Mouse (Mus musculus) lung, postnatal 10 days (tissue): Measurements from ENCODE around the gene Eif6.

Experiments
- DNase-seq: peaks from one replicate; pipeline ENCODE4 v3.0.0; 2021

Gene Eif6

DNA sequence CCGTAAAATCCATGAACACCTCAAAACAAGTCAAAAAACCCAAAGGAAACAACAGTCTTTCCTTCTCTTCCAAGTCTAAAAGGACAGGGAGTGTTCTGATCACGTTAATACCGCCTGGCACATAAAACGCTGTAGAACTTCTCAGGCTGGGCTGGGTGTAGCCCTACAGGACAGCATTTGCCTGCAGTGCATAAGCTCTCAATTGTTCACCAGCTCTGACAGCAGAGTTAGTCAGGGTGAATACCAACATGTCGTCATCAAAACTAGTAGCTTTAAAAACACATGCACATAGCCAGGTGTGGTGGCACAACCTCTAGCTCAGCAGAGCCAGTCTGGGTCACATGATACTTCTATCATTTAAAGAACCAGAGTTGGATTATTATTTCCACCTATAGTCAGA lies 5.9 kb downstream of the Eif6 start:
- DNase-seq, result no peak

- DNase-seq, result no peak
Measured at GRCm38 (mm10) chr2:155819449-155820251, 7.1 kb downstream of the Eif6 start.

DNA sequence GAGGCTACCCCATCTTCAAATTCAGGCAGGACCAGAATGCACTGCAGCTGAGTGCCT lies 7.5 kb downstream of the Eif6 start, which contains the start of gene BC029722:
Gene BC029722 (minus strand): TSS at position 35 of the 57 bp plus-strand sequence.
- DNase-seq, result no peak

- DNase-seq, result peak; percentile 98
Measured at GRCm38 (mm10) chr2:155818596-155819391, 7.9 kb downstream of the Eif6 start.

DNA sequence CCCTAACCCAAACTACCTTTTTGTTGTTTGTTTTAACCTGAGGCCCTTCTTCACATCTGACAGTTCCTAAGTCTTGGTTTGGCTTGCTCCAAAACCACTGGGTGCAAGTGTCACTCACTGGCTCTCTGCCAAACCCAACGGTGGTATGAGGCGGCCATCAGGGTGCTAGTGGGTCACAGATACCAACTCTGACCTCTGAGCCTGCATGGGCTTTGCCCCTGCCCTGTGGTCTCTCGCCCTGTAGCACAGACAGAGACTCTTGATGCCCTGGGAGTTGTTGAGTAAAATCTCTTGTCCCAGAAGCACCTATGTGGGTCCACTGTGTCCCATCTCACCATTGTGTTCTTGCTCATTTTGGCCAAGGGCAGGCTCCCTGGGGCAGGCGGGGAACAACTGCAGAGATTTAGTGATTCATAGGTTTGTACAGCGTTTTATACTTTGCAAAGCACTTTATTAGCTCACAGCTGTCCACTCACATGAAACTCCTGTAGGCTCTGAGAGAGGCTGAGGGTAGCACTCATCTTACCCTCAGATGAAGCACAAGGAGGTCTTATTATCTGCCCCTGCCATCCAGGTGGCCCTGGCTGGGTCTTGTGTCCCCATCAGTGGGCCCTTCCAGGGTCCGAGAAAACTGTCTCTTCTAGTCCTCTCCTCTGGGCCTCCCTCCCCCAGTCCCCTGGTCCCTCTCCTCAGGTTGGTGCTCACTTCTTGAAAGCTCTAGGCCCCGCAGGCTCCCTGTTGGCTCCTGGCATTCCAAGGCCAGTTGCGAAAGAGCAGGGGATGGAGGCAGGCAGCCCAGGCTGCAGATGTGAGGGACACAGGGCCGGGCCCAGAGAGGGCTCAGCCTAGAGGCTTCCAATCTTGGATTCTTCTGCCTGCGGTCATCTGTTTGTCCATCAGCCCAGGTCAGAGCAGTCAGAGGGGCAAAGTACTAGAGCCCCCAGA lies 9.2 kb downstream of the Eif6 start:
- no peak for DNase-seq

GRCm38 (mm10) chr2:155816179-155816578 lies 10.5 kb downstream of the Eif6 start:
- DNase-seq, result no peak

DNA sequence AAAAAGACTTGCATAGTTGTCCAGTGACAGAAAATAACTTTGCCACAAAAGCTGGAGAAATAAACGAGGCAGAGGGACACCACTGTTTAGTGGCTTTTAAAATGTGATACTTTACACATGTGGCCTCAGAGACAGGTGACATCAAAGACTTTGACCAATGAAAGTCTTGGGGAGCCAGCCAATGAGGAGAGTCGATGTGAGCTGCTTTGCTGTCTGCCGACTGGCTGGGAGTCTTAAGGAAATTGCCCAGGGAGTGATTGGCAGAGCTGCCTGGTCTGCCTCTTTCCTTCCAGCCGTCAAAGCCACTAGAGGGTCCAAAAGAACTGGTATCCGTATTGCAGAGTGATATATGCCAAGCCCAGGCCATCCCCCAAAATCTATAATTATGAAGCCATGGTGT lies 11.9 kb downstream of the Eif6 start:
- no peak for DNase-seq

- no peak for DNase-seq
Measured at GRCm38 (mm10) chr2:155812637-155813036, 14.1 kb downstream of the Eif6 start.

DNA sequence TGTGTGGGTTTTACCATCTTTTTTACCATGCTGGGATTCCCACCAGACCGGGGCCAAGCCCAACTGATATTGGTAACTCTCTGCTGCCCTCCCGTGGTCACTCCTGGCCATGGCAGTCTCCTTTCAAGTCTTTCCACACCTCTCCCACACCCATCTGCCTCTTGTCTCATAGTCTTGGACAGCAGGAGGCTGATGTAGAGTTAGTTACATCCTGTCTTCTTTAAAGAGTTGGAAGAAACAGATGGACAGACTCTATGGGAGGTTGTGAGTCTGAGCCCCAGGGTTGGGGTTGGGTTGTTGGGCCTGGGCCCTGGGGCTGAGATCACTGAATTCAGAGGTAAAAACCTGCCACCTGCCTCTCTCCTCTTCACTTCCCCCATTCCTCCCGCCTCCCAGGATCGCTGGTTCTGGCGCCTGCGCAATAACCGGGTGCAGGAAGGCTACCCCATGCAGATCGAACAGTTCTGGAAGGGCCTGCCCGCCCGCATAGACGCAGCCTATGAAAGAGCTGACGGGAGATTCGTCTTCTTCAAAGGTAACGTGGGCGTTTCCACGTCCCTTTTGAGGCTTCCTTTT lies 14.8 kb downstream of the Eif6 start:
- peak; percentile 83 for DNase-seq

- DNase-seq, result no peak
Measured at GRCm38 (mm10) chr2:155809620-155810019, 17.1 kb downstream of the Eif6 start.

GRCm38 (mm10) chr2:155807408-155807807 lies 19.3 kb downstream of the Eif6 start:
- no peak for DNase-seq

DNA sequence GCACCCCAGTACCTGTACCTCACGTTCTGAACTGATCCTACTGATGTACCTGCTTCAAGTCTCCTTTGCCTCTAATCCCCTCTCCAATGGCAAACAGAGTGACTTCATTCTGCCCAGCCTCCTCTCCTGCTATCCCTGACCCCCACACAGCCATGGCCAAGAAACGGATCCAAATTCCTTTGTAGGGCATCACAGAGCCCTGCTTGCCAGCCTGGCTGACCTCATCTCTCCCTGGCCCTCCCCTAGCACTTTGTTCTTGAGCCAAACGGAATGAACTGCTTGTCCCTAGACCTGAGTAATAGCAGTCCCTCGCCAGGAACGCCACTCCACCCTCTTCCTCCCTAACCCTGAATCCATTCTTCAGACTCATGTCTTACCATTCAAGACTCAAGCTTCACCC lies 20.2 kb downstream of the Eif6 start:
- DNase-seq, result peak; percentile 51

GRCm38 (mm10) chr2:155805925-155806255 lies 20.8 kb downstream of the Eif6 start:
- DNase-seq, result no peak

DNA sequence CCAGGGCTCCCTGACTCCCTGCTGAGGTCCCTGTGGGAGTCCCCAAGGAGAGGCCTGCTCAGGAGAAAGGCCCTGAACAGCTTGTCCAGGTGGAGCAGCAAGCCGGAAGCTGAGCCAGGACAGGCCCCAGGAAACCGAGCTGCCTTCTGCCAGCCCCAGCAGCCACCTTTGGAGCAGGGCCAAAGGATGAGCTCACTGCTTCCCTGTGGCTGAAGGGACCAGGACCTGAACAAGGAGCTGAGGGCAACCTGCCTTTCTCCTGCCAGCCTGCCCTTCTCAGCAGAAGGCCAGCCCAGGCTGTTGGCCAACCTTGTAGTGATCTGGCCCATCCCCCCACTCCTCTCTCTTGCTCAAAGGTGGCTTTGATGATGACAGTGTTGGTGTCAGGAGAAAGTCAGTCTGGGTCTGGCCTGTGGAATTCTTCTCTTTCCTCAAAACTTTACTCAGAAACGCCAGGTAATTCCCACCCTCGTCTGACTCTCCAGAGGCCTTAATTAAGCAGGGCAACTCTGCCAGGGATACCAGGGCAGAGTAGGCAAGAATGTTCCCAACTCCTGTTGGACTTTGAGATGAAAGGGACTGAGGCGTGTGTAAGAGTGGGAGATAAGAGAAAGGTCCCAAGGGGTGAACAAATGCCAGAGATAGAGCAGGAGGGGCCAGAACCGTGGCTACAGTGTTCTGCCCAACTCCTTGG lies 21.3 kb downstream of the Eif6 start:
- DNase-seq, result peak; percentile 60

GRCm38 (mm10) chr2:155804053-155804452 lies 22.7 kb downstream of the Eif6 start:
- no peak for DNase-seq

DNA sequence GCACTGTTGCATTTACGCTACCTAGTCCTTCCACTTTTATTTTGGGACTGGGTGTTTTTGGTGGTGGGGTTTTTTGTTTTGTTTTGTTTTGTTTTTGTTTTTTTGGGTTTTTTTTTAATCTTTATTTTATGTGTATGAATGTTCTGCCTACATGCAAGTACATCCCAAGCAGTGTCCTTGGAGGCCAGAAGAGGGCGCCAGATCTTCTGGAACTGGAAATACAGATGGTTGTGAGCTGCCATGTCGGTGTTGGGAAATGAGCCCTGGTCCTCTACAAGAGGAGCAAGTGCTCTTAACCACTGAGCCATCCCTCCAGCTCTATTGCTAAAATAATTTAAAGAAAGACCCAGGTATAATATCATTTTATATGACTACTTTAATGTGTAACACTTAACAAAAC lies 24.0 kb downstream of the Eif6 start:
- DNase-seq, result no peak

- DNase-seq, result no peak
Measured at GRCm38 (mm10) chr2:155798613-155799012, 28.1 kb downstream of the Eif6 start.

DNA sequence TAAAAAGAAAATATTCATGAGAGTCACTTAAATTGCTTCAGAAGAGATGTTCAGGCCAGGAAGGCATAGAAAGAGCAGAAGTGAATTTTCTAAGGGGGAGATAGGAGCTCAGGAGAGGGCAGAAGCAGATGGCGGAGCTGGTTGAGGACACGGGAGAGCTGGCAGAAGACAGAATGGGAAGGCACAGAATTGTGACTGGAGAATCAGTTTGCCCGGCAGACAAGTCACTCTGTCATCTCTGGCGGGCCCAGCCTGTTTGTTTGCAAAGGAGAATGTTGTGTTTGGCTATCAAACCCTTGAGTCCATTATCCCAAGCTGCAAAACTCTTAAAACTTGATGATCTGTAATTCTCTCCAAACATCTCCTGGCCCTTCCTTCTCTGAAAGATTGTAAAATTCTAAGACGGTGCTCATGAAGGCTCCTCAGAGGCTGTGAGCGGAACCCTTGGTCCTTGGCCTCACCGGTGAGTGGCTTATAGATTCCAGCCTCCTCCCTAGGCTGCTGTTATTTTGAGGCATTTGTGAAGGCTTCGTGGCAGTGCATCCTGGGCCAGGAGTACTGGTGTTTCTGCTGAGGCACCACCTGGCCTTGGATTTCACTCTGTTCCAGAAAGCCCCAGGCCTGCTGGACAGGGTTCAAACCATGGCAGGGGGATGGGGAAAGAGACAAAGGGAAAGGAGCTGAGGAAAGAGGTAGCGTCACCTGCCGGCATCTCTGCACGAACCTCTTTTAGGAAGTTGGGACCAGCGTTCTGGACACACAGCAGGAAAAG lies 31.9 kb downstream of the Eif6 start:
- DNase-seq, result no peak

GRCm38 (mm10) chr2:155792899-155793298 lies 33.8 kb downstream of the Eif6 start:
- no peak for DNase-seq

- no peak for DNase-seq
Measured at GRCm38 (mm10) chr2:155787949-155788931, 38.5 kb downstream of the Eif6 start.

- DNase-seq, result no peak
Measured at GRCm38 (mm10) chr2:155786905-155787304, 39.8 kb downstream of the Eif6 start.
